Mouse (Mus musculus): ENCODE results near the gene Rbm20. TPM values are rescaled to one million over a fixed set of nuclear protein-coding genes. Genes with fewer than 3 reads are reported as not detected.

The Rbm20 gene
- polyA plus RNA-seq, 2 experiments = 0.04 to 0.18 TPM

DNA sequence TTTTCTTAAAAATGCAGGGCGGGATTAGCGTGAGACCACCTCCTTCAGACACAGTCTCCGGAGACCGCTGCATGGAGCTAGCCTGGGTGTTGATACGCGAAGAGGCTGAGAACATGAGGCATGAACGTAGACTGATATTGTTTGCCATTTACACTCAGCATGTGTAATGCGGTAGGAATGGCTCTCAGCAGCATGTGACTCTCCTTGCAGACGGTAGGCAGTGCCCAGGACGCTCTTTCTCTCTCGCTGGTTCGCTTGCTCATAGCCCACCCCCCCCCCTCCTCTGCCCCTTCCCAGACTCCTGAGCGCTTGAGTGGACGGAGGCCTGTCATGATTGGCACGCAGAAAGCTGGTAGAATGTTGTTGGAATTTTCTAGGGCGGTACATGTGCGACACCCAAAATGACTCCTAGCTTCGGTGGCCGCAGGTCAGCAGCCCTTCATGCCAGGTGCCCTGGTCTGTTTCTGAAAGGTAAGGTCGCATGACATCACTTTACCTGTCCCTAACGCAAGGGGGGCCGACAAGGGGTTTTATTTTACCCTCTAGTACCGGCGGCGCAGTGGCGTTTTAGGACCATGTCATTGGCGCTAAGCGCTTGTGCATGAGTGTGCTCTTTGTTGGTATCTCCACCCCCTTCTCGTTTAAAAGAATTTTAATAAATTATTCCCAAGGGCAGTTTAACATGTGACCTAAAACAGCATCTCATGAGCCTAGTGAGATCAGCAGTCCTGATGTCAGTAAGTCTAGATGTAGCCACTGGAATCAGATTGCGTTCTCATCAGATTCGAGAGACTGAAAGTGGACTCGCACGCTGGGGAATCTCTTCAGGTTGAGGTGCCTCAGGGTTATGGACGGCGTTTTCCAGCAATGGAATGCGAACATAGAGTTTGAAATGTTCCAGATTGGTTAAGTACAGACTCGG lies 116.1 kb downstream of the Rbm20 start:
- H3K4me2 ChIP-seq (ENCODE audit: low read depth) = no peak overlapping the region
- no peak for TF ChIP-seq CTCF (IDR thresholded peaks at IDR 0.05; ENCODE audit: low read depth)
- TF ChIP-seq EP300 (IDR thresholded peaks at IDR 0.05; ENCODE audit: low read depth) = no peak
- H3K27ac ChIP-seq = no peak overlapping the region
- H3K4me1 ChIP-seq (replicated peaks; ENCODE audit: control insufficient read depth in 2 of 2, insufficient read depth in 2 of 2, low read length in 1 of 2) = peaks cover 21 to 29% of the 10 kb centered on the region in 2 experiments
- H3K27me3 ChIP-seq (ENCODE audit: control insufficient read depth, insufficient read depth, low read length) = no peaks in the 10 kb centered on the region
- no peaks in the 10 kb centered on the region for H3K9me3 ChIP-seq (ENCODE audit: control insufficient read depth, low read length)
- ATAC-seq (ENCODE audit: insufficient read depth) = no peak
- H3K4me3 ChIP-seq (ENCODE audit: insufficient read depth in 1 of 2, low read depth in 2 of 2, low read length in 2 of 2) = no peak overlapping the region
- DNase-seq (ENCODE audit: low read depth in 3 of 3, low spot score in 3 of 3) = no peak
- H3K36me3 ChIP-seq (replicated peaks; ENCODE audit: control insufficient read depth, insufficient read depth, low read depth) = no peaks in the 10 kb centered on the region
- H3K9ac ChIP-seq (replicated peaks) = no peak overlapping the region
- WGBS (ENCODE audit: insufficient replicate concordance) = 83% methylated on average over 37 of the region's 37 CpGs

- Histone ChIP-seq H3K4me3 (ENCODE audit: insufficient read depth in 1 of 2, low read depth in 2 of 2, low read length in 2 of 2) (no peak overlapping the region), H3K27me3 (ENCODE audit: control insufficient read depth, insufficient read depth, low read length) (no peaks in the 10 kb centered on the region), H3K4me2 (ENCODE audit: low read depth) (no peak overlapping the region), H3K4me1 (replicated peaks; ENCODE audit: control insufficient read depth in 2 of 2, insufficient read depth in 2 of 2, low read length in 1 of 2) (peaks cover 12 to 21% of the 10 kb centered on the region in 2 experiments), H3K9ac (replicated peaks) (no peak overlapping the region), H3K27ac (no peak overlapping the region), H3K9me3 (ENCODE audit: control insufficient read depth, low read length) (no peaks in the 10 kb centered on the region), H3K36me3 (replicated peaks; ENCODE audit: control insufficient read depth, insufficient read depth, low read depth) (no peaks in the 10 kb centered on the region)
- DNase-seq (ENCODE audit: low read depth in 3 of 3, low spot score in 3 of 3) (no peak), ATAC-seq (ENCODE audit: insufficient read depth) (no peak)
- TF ChIP-seq CTCF (IDR thresholded peaks at IDR 0.05; ENCODE audit: low read depth) (no peak), EP300 (IDR thresholded peaks at IDR 0.05; ENCODE audit: low read depth) (no peak)
- 75% methylated on average over 23 of the region's 23 CpGs for WGBS (ENCODE audit: insufficient replicate concordance)
These were observed 117.1 kb downstream of the Rbm20 start for GRCm38 (mm10) chr19:53793994-53794890.

DNA sequence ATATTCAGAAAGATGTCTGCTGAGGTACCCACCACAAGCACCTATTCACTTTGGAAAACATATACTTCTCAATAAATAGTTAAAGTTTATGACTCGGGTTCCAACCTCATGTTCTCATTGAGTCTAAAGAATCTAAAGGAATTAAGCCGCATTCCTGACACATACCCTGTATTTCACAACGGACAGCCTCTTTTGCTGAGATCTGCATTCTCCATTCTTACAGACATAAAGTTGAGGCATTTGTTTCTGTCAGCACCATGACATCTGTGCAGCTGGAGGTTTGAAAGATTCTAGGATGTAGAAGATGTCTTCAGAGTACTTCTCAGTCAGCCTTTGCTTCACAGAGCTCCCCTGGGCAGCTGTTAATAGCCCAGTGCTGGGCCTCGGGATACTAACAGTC lies 117.9 kb downstream of the Rbm20 start:
- peaks cover 15 to 20% of the 10 kb centered on the region in 2 experiments for H3K4me1 ChIP-seq (replicated peaks; ENCODE audit: control insufficient read depth in 2 of 2, insufficient read depth in 2 of 2, low read length in 1 of 2)
- WGBS (ENCODE audit: insufficient replicate concordance) = 73% methylated on average over 4 of the region's 4 CpGs
- no peaks in the 10 kb centered on the region for H3K36me3 ChIP-seq (replicated peaks; ENCODE audit: control insufficient read depth, insufficient read depth, low read depth)
- H3K27ac ChIP-seq = no peak overlapping the region
- TF ChIP-seq EP300 (IDR thresholded peaks at IDR 0.05; ENCODE audit: low read depth) (no peak), CTCF (IDR thresholded peaks at IDR 0.05; ENCODE audit: low read depth) (no peak)
- ATAC-seq (ENCODE audit: insufficient read depth) (no peak), DNase-seq (ENCODE audit: low read depth in 3 of 3, low spot score in 3 of 3) (no peak)
- H3K9me3 ChIP-seq (ENCODE audit: control insufficient read depth, low read length) = no peaks in the 10 kb centered on the region
- no peak overlapping the region for H3K4me2 ChIP-seq (ENCODE audit: low read depth)
- H3K27me3 ChIP-seq (ENCODE audit: control insufficient read depth, insufficient read depth, low read length) = no peaks in the 10 kb centered on the region
- no peak overlapping the region for H3K9ac ChIP-seq (replicated peaks)
- no peak overlapping the region for H3K4me3 ChIP-seq (ENCODE audit: insufficient read depth in 1 of 2, low read depth in 2 of 2, low read length in 2 of 2)

GRCm38 (mm10) chr19:53796020-53796419 lies 118.9 kb downstream of the Rbm20 start:
- DNase-seq (ENCODE audit: low read depth in 3 of 3, low spot score in 3 of 3) (no peak), ATAC-seq (ENCODE audit: insufficient read depth) (no peak)
- Histone ChIP-seq H3K9me3 (ENCODE audit: control insufficient read depth, low read length) (no peaks in the 10 kb centered on the region), H3K27ac (no peak overlapping the region), H3K27me3 (ENCODE audit: control insufficient read depth, insufficient read depth, low read length) (no peaks in the 10 kb centered on the region), H3K4me3 (ENCODE audit: insufficient read depth in 1 of 2, low read depth in 2 of 2, low read length in 2 of 2) (no peak overlapping the region), H3K9ac (replicated peaks) (no peak overlapping the region), H3K36me3 (replicated peaks; ENCODE audit: control insufficient read depth, insufficient read depth, low read depth) (no peaks in the 10 kb centered on the region), H3K4me1 (replicated peaks; ENCODE audit: control insufficient read depth in 2 of 2, insufficient read depth in 2 of 2, low read length in 1 of 2) (peaks cover 19 to 22% of the 10 kb centered on the region in 2 experiments), H3K4me2 (ENCODE audit: low read depth) (no peak overlapping the region)
- WGBS (ENCODE audit: insufficient replicate concordance) = 75% methylated on average over 5 of the region's 5 CpGs
- TF ChIP-seq CTCF (IDR thresholded peaks at IDR 0.05; ENCODE audit: low read depth) = no peak
- no peak for TF ChIP-seq EP300 (IDR thresholded peaks at IDR 0.05; ENCODE audit: low read depth)

- TF ChIP-seq CTCF (IDR thresholded peaks at IDR 0.05; ENCODE audit: low read depth) = no peak
- no peak for TF ChIP-seq EP300 (IDR thresholded peaks at IDR 0.05; ENCODE audit: low read depth)
- H3K27me3 ChIP-seq (ENCODE audit: control insufficient read depth, insufficient read depth, low read length) = no peaks in the 10 kb centered on the region
- H3K4me2 ChIP-seq (ENCODE audit: low read depth) = no peak overlapping the region
- WGBS (ENCODE audit: insufficient replicate concordance) = 67% methylated on average over 10 of the region's 10 CpGs
- no peaks in the 10 kb centered on the region for H3K9me3 ChIP-seq (ENCODE audit: control insufficient read depth, low read length)
- H3K9ac ChIP-seq (replicated peaks) = no peak overlapping the region
- DNase-seq (ENCODE audit: low read depth in 3 of 3, low spot score in 3 of 3) (no peak), ATAC-seq (ENCODE audit: insufficient read depth) (no peak)
- H3K36me3 ChIP-seq (replicated peaks; ENCODE audit: control insufficient read depth, insufficient read depth, low read depth) = no peaks in the 10 kb centered on the region
- peaks cover 31 to 32% of the 10 kb centered on the region in 2 experiments for H3K4me1 ChIP-seq (replicated peaks; ENCODE audit: control insufficient read depth in 2 of 2, insufficient read depth in 2 of 2, low read length in 1 of 2)
- no peak overlapping the region for H3K4me3 ChIP-seq (ENCODE audit: insufficient read depth in 1 of 2, low read depth in 2 of 2, low read length in 2 of 2)
- H3K27ac ChIP-seq = no peak overlapping the region
These were observed 120.7 kb downstream of the Rbm20 start for GRCm38 (mm10) chr19:53797770-53798169.
